Mouse (Mus musculus): ENCODE results near the gene Chdh.
A peak's percentile ranks its signal among the peaks of the same experiment; 100 is the strongest.

Chdh gene

GRCm38 (mm10) chr14:29980447-29981205 lies 28.2 kb upstream of the Chdh start:
- peaks cover 58% of the 10 kb centered on the region for H3K36me3 ChIP-seq (ENCODE audit: insufficient read depth, low read length)
- H3K9me3 ChIP-seq (ENCODE audit: low read length), result no peaks in the 10 kb centered on the region
- TF ChIP-seq POU5F1 (IDR thresholded peaks at IDR 0.05; ENCODE audit: borderline replicate concordance, low read length), result no peak
- no peak for TF ChIP-seq NANOG (IDR thresholded peaks at IDR 0.05; ENCODE audit: borderline replicate concordance, low read length)
- TF ChIP-seq CTCF (conservative IDR thresholded peaks at IDR 0.05; ENCODE audit: low read length), result peak; percentile 40
- H3K4me3 ChIP-seq (replicated peaks; ENCODE audit: low read length), result no peak overlapping the region
- no peaks in the 10 kb centered on the region for H3K27me3 ChIP-seq (ENCODE audit: insufficient read depth, low read length)
- peaks cover 28% of the 10 kb centered on the region for H3K4me1 ChIP-seq (replicated peaks; ENCODE audit: low read depth, low read length)

DNA sequence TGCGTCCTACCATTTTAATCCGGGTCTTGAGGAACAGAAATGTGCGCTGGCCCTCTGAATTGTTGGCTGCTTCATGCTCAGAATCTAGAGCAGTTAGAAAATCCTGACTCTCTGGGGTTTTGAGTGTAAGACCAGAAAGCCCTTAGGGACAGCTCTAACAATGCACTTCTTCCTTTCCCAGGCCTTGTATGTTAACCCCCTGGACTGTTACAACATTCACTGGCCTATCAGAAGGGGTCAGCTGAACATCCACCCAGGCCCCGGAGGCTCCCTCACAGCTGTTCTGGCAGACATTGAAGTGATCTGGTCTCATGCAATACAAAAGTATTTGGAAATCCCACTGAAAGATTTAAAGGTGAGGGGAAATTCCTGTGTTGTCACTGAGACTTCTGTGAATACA lies 22.7 kb upstream of the Chdh start:
- Histone ChIP-seq H3K4me1 (replicated peaks; ENCODE audit: low read depth, low read length) (peaks cover 10% of the 10 kb centered on the region), H3K4me3 (replicated peaks; ENCODE audit: low read length) (no peak overlapping the region), H3K27me3 (ENCODE audit: insufficient read depth, low read length) (no peaks in the 10 kb centered on the region), H3K9me3 (ENCODE audit: low read length) (no peaks in the 10 kb centered on the region), H3K36me3 (ENCODE audit: insufficient read depth, low read length) (peaks cover 100% of the 10 kb centered on the region)
- TF ChIP-seq POU5F1 (IDR thresholded peaks at IDR 0.05; ENCODE audit: borderline replicate concordance, low read length) (no peak), NANOG (IDR thresholded peaks at IDR 0.05; ENCODE audit: borderline replicate concordance, low read length) (no peak), CTCF (conservative IDR thresholded peaks at IDR 0.05; ENCODE audit: low read length) (no peak)

DNA sequence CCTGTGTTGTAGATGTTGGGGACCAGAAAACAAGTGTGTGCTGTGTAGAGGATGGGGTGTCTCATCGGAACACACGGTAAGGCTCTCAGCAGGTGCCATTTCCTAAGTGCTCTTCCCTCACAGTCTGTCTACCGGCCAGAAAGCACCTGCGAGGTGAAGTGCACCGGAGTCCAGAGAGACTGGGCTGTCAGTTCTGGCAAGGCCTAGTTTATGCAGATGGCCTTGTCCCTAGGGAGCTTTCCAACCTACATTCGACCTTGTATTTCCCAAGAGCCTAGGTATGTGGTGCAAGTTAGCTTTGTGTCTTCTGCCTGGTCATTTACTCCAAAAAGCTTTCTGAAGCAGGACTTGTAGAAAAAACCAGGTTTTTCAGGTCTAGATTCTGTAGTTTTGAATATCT lies 21.5 kb upstream of the Chdh start:
- TF ChIP-seq POU5F1 (IDR thresholded peaks at IDR 0.05; ENCODE audit: borderline replicate concordance, low read length), result no peak
- TF ChIP-seq CTCF (conservative IDR thresholded peaks at IDR 0.05; ENCODE audit: low read length), result no peak
- TF ChIP-seq NANOG (IDR thresholded peaks at IDR 0.05; ENCODE audit: borderline replicate concordance, low read length), result no peak
- peaks cover 100% of the 10 kb centered on the region for H3K36me3 ChIP-seq (ENCODE audit: insufficient read depth, low read length)
- no peaks in the 10 kb centered on the region for H3K27me3 ChIP-seq (ENCODE audit: insufficient read depth, low read length)
- H3K9me3 ChIP-seq (ENCODE audit: low read length), result no peaks in the 10 kb centered on the region
- H3K4me3 ChIP-seq (replicated peaks; ENCODE audit: low read length), result no peak overlapping the region
- H3K4me1 ChIP-seq (replicated peaks; ENCODE audit: low read depth, low read length), result no peaks in the 10 kb centered on the region

- Histone ChIP-seq H3K36me3 (ENCODE audit: insufficient read depth, low read length) (peaks cover 100% of the 10 kb centered on the region), H3K4me3 (replicated peaks; ENCODE audit: low read length) (no peak overlapping the region), H3K9me3 (ENCODE audit: low read length) (no peaks in the 10 kb centered on the region), H3K4me1 (replicated peaks; ENCODE audit: low read depth, low read length) (no peaks in the 10 kb centered on the region; the same call in 1 of the 2 replicates), H3K27me3 (ENCODE audit: insufficient read depth, low read length) (no peaks in the 10 kb centered on the region)
- TF ChIP-seq NANOG (IDR thresholded peaks at IDR 0.05; ENCODE audit: borderline replicate concordance, low read length) (no peak), CTCF (conservative IDR thresholded peaks at IDR 0.05; ENCODE audit: low read length) (no peak), POU5F1 (IDR thresholded peaks at IDR 0.05; ENCODE audit: borderline replicate concordance, low read length) (no peak)
Observed at GRCm38 (mm10) chr14:29987739-29988138, 21.1 kb upstream of the Chdh start.

DNA sequence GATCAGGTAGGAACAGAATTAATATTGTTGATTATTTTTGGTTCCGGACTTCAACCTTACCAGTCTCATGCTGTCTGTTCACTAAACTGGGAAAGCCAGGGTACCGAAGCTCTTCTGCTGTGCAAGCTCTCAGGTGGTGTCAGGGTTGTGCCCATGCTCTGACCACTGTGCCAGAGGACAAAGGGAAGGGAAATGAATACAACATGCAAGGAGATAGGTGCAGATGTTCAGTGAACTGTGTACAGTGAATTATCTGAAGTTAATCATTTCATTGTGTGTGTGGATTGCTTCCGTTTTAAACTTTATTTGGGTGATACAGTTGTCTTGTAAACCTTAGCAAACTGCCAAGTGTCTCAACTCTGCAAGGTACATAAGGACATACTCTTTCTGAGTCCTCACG lies 20.5 kb upstream of the Chdh start:
- TF ChIP-seq CTCF (conservative IDR thresholded peaks at IDR 0.05; ENCODE audit: low read length), result no peak
- TF ChIP-seq NANOG (IDR thresholded peaks at IDR 0.05; ENCODE audit: borderline replicate concordance, low read length), result no peak
- TF ChIP-seq POU5F1 (IDR thresholded peaks at IDR 0.05; ENCODE audit: borderline replicate concordance, low read length), result no peak
- no peaks in the 10 kb centered on the region for H3K9me3 ChIP-seq (ENCODE audit: low read length)
- no peak overlapping the region for H3K4me3 ChIP-seq (replicated peaks; ENCODE audit: low read length)
- H3K4me1 ChIP-seq (replicated peaks; ENCODE audit: low read depth, low read length), result peaks cover 2% of the 10 kb centered on the region; the same call in 1 of the 2 replicates
- H3K36me3 ChIP-seq (ENCODE audit: insufficient read depth, low read length), result peaks cover 100% of the 10 kb centered on the region
- no peaks in the 10 kb centered on the region for H3K27me3 ChIP-seq (ENCODE audit: insufficient read depth, low read length)

GRCm38 (mm10) chr14:29994976-29995375 lies 13.8 kb upstream of the Chdh start:
- Histone ChIP-seq H3K27me3 (ENCODE audit: insufficient read depth, low read length) (no peaks in the 10 kb centered on the region), H3K4me1 (replicated peaks; ENCODE audit: low read depth, low read length) (peaks cover 47% of the 10 kb centered on the region)

GRCm38 (mm10) chr14:29996000-29996751 lies 12.6 kb upstream of the Chdh start:
- TF ChIP-seq CTCF (conservative IDR thresholded peaks at IDR 0.05; ENCODE audit: low read length) (no peak), POU5F1 (IDR thresholded peaks at IDR 0.05; ENCODE audit: borderline replicate concordance, low read length) (no peak), NANOG (IDR thresholded peaks at IDR 0.05; ENCODE audit: borderline replicate concordance, low read length) (no peak)
- Histone ChIP-seq H3K4me1 (replicated peaks; ENCODE audit: low read depth, low read length) (peaks cover 47% of the 10 kb centered on the region), H3K4me3 (replicated peaks; ENCODE audit: low read length) (no peak overlapping the region), H3K27me3 (ENCODE audit: insufficient read depth, low read length) (no peaks in the 10 kb centered on the region), H3K36me3 (ENCODE audit: insufficient read depth, low read length) (peaks cover 66% of the 10 kb centered on the region), H3K9me3 (ENCODE audit: low read length) (no peaks in the 10 kb centered on the region)

More at GRCm38 (mm10) chr14:29994976-29995375, 13.8 kb upstream of the Chdh start:
- no peak overlapping the region for H3K4me3 ChIP-seq (replicated peaks; ENCODE audit: low read length)
- H3K36me3 ChIP-seq (ENCODE audit: insufficient read depth, low read length), result peaks cover 78% of the 10 kb centered on the region
- no peaks in the 10 kb centered on the region for H3K9me3 ChIP-seq (ENCODE audit: low read length)
- no peak for TF ChIP-seq CTCF (conservative IDR thresholded peaks at IDR 0.05; ENCODE audit: low read length)
- no peak for TF ChIP-seq POU5F1 (IDR thresholded peaks at IDR 0.05; ENCODE audit: borderline replicate concordance, low read length)
- no peak for TF ChIP-seq NANOG (IDR thresholded peaks at IDR 0.05; ENCODE audit: borderline replicate concordance, low read length)

DNA sequence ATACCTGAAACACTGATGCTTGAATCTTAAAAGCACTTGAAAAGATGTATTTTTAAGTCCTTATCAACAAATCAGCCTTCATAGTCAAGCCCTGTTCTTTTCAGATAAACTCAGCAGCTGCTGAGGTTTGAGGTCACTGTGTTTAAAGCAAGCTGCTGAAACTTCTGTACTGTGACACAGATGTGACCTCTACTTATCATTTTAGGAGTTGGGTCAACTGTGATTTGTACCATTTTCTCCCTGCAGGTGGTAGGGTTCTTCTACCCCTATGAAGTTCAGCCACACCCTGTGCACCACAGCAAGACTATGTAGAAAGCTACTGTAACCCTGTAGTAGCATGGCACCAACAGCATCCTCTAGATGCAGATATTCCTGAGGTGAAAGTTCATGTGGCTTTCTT lies 11.5 kb upstream of the Chdh start:
- TF ChIP-seq POU5F1 (IDR thresholded peaks at IDR 0.05; ENCODE audit: borderline replicate concordance, low read length) (no peak), CTCF (conservative IDR thresholded peaks at IDR 0.05; ENCODE audit: low read length) (no peak), NANOG (IDR thresholded peaks at IDR 0.05; ENCODE audit: borderline replicate concordance, low read length) (no peak)
- Histone ChIP-seq H3K27me3 (ENCODE audit: insufficient read depth, low read length) (no peaks in the 10 kb centered on the region), H3K36me3 (ENCODE audit: insufficient read depth, low read length) (peaks cover 55% of the 10 kb centered on the region), H3K4me1 (replicated peaks; ENCODE audit: low read depth, low read length) (peaks cover 47% of the 10 kb centered on the region), H3K9me3 (ENCODE audit: low read length) (no peaks in the 10 kb centered on the region), H3K4me3 (replicated peaks; ENCODE audit: low read length) (no peak overlapping the region)
